Mouse (Mus musculus) hindbrain, embryonic 16.5 days (tissue): Measurements from ENCODE around the gene Eml1. TPM values are rescaled to one million over a fixed set of nuclear protein-coding genes. Genes with fewer than 3 reads are reported as not detected.
A peak's percentile ranks its signal among the peaks of the same experiment; 100 is the strongest.

Experiments
- ATAC-seq: fragments of 200-750 bp; cut with Nextera tagmentation; 2 replicates; pipeline ENCODE4 v1.8.0; 2017; ENCODE audit warnings: moderate TSS enrichment, moderate library complexity
- H3K27ac ChIP-seq: fragments of 300-500 bp; sonication (generic); 2 replicates; pipeline ENCODE4 v1.5.1; 2014; ENCODE audit warnings: low read depth, mild to moderate bottlenecking, control low read depth, low read length, moderate library complexity
- H3K27me3 ChIP-seq: fragments of 300-500 bp; sonication (generic); replicated peaks from 2 replicates; pipeline ENCODE4 v1.6.1; 2014; ENCODE audit warnings: low read length; ENCODE audit not compliant: control insufficient read depth, insufficient read depth
- H3K36me3 ChIP-seq: fragments of 300-500 bp; sonication (generic); 2 replicates; pipeline ENCODE4 v1.6.1; 2014; ENCODE audit warnings: mild to moderate bottlenecking, low read length, moderate library complexity, mixed read lengths; ENCODE audit not compliant: control insufficient read depth, insufficient read depth
- H3K4me1 ChIP-seq: fragments of 300-500 bp; sonication (generic); 2 replicates; pipeline ENCODE4 v1.6.1; 2014; ENCODE audit warnings: low read depth, low read length; ENCODE audit not compliant: control insufficient read depth, insufficient read depth
- H3K4me2 ChIP-seq: fragments of 300-500 bp; sonication (generic); 2 replicates; pipeline ENCODE4 v1.6.1; 2014; ENCODE audit warnings: mild to moderate bottlenecking, low read length, control low read depth, moderate library complexity
- H3K4me3 ChIP-seq: fragments of 300-500 bp; sonication (generic); 2 replicates; pipeline ENCODE4 v1.5.1; 2014; ENCODE audit warnings: mild to moderate bottlenecking, low read length, control low read depth, moderate library complexity
- H3K9ac ChIP-seq: fragments of 300-500 bp; sonication (generic); 2 replicates; pipeline ENCODE4 v1.6.1; 2014; ENCODE audit warnings: low read depth, mild to moderate bottlenecking, control low read depth, low read length, moderate library complexity
- H3K9me3 ChIP-seq: fragments of 300-500 bp; sonication (generic); 2 replicates; pipeline ENCODE4 v1.6.1; 2014; ENCODE audit warnings: mild to moderate bottlenecking, low read length, moderate library complexity; ENCODE audit not compliant: control insufficient read depth
- WGBS: fragments of 180-500 bp; shearing (Covaris S2); extraction: QIAGEN DNeasy Blood & Tissue Kit; methylation state at CpG from one replicate; pipeline ENCODE4 v1.1.7; 2014; 5-methylcytosine and 5-hydroxymethylcytosine counted together
- polyA plus RNA-seq: library from polyadenylated mRNA; unstranded; fragments of >200 nt; fragmentation: Nextera tagmentation; extraction: Ambion mirVana; gene quantifications from 2 replicates; pipeline ENCODE4 v1.2.1, GENCODE M21; 2015

The Eml1 gene
- polyA plus RNA-seq, 1 experiment from 2014 or later, result 59.3 TPM

GRCm38 (mm10) chr12:108400951-108401350 lies 30.2 kb downstream of the Eml1 start:
- Histone ChIP-seq H3K4me2 (no peak overlapping the region), H3K27ac (no peak overlapping the region), H3K9me3 (no peaks in the 10 kb centered on the region), H3K4me3 (no peak overlapping the region), H3K4me1 (peaks cover 11% of the 10 kb centered on the region), H3K36me3 (no peaks in the 10 kb centered on the region), H3K27me3 (no peaks in the 10 kb centered on the region), H3K9ac (no peak overlapping the region)
- no peak for ATAC-seq
- 75% methylated on average over 8 of the region's 8 CpGs for WGBS

- Histone ChIP-seq H3K4me3 (no peak overlapping the region), H3K9me3 (no peaks in the 10 kb centered on the region), H3K9ac (no peak overlapping the region), H3K4me2 (no peak overlapping the region), H3K36me3 (no peaks in the 10 kb centered on the region), H3K4me1 (no peaks in the 10 kb centered on the region; the same call in 1 of the 2 replicates), H3K27me3 (no peaks in the 10 kb centered on the region), H3K27ac (no peak overlapping the region)
- WGBS, result 48% methylated on average over 6 of the region's 6 CpGs
- peak; percentile 45; the same call in 1 of the 2 replicates for ATAC-seq
These were observed 33.2 kb downstream of the Eml1 start for GRCm38 (mm10) chr12:108403957-108404356.

GRCm38 (mm10) chr12:108409100-108409499 lies 38.3 kb downstream of the Eml1 start:
- no peak overlapping the region for H3K27ac ChIP-seq
- H3K36me3 ChIP-seq, result no peaks in the 10 kb centered on the region
- no peak for ATAC-seq
- no peak overlapping the region for H3K4me2 ChIP-seq
- H3K4me1 ChIP-seq, result peaks cover 3% of the 10 kb centered on the region; the same call in 1 of the 2 replicates
- H3K27me3 ChIP-seq, result no peaks in the 10 kb centered on the region
- 54% methylated on average over 5 of the region's 5 CpGs for WGBS
- no peak overlapping the region for H3K9ac ChIP-seq
- no peaks in the 10 kb centered on the region for H3K9me3 ChIP-seq
- no peak overlapping the region for H3K4me3 ChIP-seq

- peak overlapping the region; percentile 29 for H3K4me2 ChIP-seq
- 35% methylated on average over 14 of the region's 14 CpGs for WGBS
- H3K27ac ChIP-seq, result peak overlapping the region; percentile 48
These were observed 39.9 kb downstream of the Eml1 start for GRCm38 (mm10) chr12:108410416-108411208.

GRCm38 (mm10) chr12:108414932-108415331 lies 44.2 kb downstream of the Eml1 start:
- no peaks in the 10 kb centered on the region for H3K27me3 ChIP-seq
- 71% methylated on average over 9 of the region's 9 CpGs for WGBS
- H3K36me3 ChIP-seq, result no peaks in the 10 kb centered on the region
- H3K4me2 ChIP-seq, result no peak overlapping the region
- H3K9me3 ChIP-seq, result no peaks in the 10 kb centered on the region
- no peak overlapping the region for H3K4me3 ChIP-seq
- 0 out of 2 replicates have a peak, but pooled peaks have one; percentile 52 for ATAC-seq
- H3K4me1 ChIP-seq, result peaks cover 3% of the 10 kb centered on the region; the same call in 1 of the 2 replicates
- H3K27ac ChIP-seq, result no peak overlapping the region
- H3K9ac ChIP-seq, result no peak overlapping the region

More at GRCm38 (mm10) chr12:108410416-108411208, 39.9 kb downstream of the Eml1 start:
- Histone ChIP-seq H3K27me3 (no peaks in the 10 kb centered on the region), H3K4me1 (peaks cover 3% of the 10 kb centered on the region; the same call in 1 of the 2 replicates), H3K9me3 (no peaks in the 10 kb centered on the region), H3K36me3 (no peaks in the 10 kb centered on the region), H3K4me3 (peak overlapping the region; percentile 20), H3K9ac (peak overlapping the region; percentile 45)
- ATAC-seq, result peak; percentile 72

GRCm38 (mm10) chr12:108419570-108419969 lies 48.8 kb downstream of the Eml1 start:
- no peak overlapping the region for H3K4me2 ChIP-seq
- no peaks in the 10 kb centered on the region for H3K27me3 ChIP-seq
- H3K9me3 ChIP-seq, result no peaks in the 10 kb centered on the region
- no peak for ATAC-seq
- no peak overlapping the region for H3K27ac ChIP-seq
- H3K9ac ChIP-seq, result no peak overlapping the region
- no peaks in the 10 kb centered on the region for H3K36me3 ChIP-seq
- no peak overlapping the region for H3K4me3 ChIP-seq
- peaks cover 8% of the 10 kb centered on the region for H3K4me1 ChIP-seq

GRCm38 (mm10) chr12:108421477-108421876 lies 50.7 kb downstream of the Eml1 start:
- no peaks in the 10 kb centered on the region for H3K27me3 ChIP-seq
- H3K9ac ChIP-seq, result no peak overlapping the region
- H3K4me1 ChIP-seq, result peaks cover 23% of the 10 kb centered on the region
- no peak overlapping the region for H3K27ac ChIP-seq
- H3K4me3 ChIP-seq, result no peak overlapping the region
- no peak overlapping the region for H3K4me2 ChIP-seq
- no peak for ATAC-seq
- no peaks in the 10 kb centered on the region for H3K9me3 ChIP-seq
- H3K36me3 ChIP-seq, result no peaks in the 10 kb centered on the region
- 74% methylated on average over 1 of the region's 1 CpGs for WGBS

- peak overlapping the region; percentile 83 for H3K4me2 ChIP-seq
- H3K27ac ChIP-seq, result peak overlapping the region; percentile 91
- H3K4me1 ChIP-seq, result peaks cover 23% of the 10 kb centered on the region
- peak overlapping the region; percentile 92 for H3K9ac ChIP-seq
- no peaks in the 10 kb centered on the region for H3K36me3 ChIP-seq
- peak; percentile 68 for ATAC-seq
- no peaks in the 10 kb centered on the region for H3K9me3 ChIP-seq
- peak overlapping the region; percentile 76 for H3K4me3 ChIP-seq
- under 1% methylated on average over 11 of the region's 14 CpGs for WGBS
- H3K27me3 ChIP-seq, result no peaks in the 10 kb centered on the region
These were observed 51.7 kb downstream of the Eml1 start for GRCm38 (mm10) chr12:108422495-108422857.

GRCm38 (mm10) chr12:108422858-108423631 lies 52.3 kb downstream of the Eml1 start:
- Histone ChIP-seq H3K27me3 (no peaks in the 10 kb centered on the region), H3K4me2 (peak overlapping the region; percentile 83), H3K27ac (peak overlapping the region; percentile 91), H3K9me3 (no peaks in the 10 kb centered on the region), H3K36me3 (no peaks in the 10 kb centered on the region), H3K9ac (peak overlapping the region; percentile 92), H3K4me1 (peaks cover 23% of the 10 kb centered on the region), H3K4me3 (peak overlapping the region; percentile 76)
- under 1% methylated on average over 49 of the region's 90 CpGs for WGBS
- ATAC-seq, result peak; percentile 95
